Mouse (Mus musculus) liver, postnatal 0 days (tissue): ENCODE data around the gene Slc38a4.

Experiments used
- CTCF ChIP-seq: sonication (generic); IDR thresholded peaks from 2 replicates; pipeline ENCODE4 v1.5.1; 2016; ENCODE audit warnings: antibody characterized with exemption, low read depth
- EP300 ChIP-seq: IDR thresholded peaks from 2 replicates; pipeline ENCODE4 v1.6.1; 2016; ENCODE audit warnings: antibody characterized with exemption, low read depth, mild to moderate bottlenecking

- no peak for TF ChIP-seq EP300
- no peak for TF ChIP-seq CTCF
These were observed 55.2 kb downstream of the Slc38a4 start for GRCm38 (mm10) chr15:97000319-97001251.
